Mouse (Mus musculus) leukemia stem cell, adult 10-12 weeks (primary cell): Measurements from ENCODE around the gene Bean1. TPM values are rescaled to one million over a fixed set of nuclear protein-coding genes. Genes with fewer than 3 reads are reported as not detected.

Experiments used
- polyA plus RNA-seq: library from polyadenylated mRNA; stranded (reverse); fragments of >175 nt; gene quantifications from 2 replicates; pipeline ENCODE4 v1.2.3, GENCODE M21; 2012; ENCODE audit warnings: low replicate concordance

Bean1 gene
- polyA plus RNA-seq = 0.44 TPM in 1 of 2 replicates, not detected in the other

DNA sequence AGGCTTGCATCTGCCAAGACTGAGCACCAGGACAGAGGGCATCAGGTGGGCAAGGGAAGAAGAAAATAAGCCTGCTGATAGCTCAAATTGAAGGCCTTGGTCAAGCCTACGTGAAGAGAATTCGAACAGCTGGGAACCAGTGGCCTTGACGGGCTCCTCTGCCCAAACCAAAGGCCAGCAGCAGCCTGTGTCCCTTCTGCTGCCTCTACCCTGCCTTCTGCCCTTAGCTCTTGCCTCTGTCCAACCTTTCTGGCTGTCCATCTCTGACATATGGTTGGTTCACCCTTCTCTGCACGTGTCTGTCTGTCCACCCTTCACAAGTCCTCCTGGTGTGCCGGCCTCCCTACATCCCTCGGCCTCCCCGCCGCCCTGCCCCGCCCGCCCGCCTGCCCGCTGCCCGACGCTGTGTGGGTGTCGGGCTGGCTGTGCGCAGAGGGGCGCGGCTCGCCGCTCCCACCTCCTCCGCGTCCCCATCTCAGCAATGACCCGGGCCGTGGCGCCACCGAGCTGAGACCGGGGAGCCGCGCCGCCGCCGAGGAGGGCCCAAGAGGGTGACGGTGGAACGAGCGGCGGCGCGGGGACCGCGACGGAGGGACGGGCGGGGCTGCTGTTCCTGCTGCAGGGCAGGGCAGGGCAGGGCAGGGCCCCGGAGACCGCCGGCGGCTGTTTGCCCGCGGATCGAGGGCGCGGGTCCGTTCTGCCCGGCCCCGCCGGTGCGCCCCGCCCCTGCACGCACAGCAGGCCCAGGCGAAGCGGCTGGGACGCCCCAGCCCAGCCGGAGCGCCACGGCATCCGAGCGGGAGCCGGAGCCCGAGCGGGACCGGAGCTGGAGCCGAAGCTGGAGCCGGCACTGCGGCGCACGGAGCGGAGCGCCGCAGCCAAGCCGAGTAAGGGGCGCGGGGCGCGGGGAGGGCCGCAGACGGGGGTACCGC lies at the start of gene Bean1:
Gene Bean1, plus strand, starts transcription at position 325 of the 932 bp plus-strand sequence.

GRCm38 (mm10) chr8:104248276-104248675 lies 78.0 kb downstream of the Bean1 start, which contains the start of gene Tk2:
TSS of gene Tk2 (minus strand) at chr8:104248558.

GRCm38 (mm10) chr8:104250439-104251367 lies 80.5 kb downstream of the Bean1 start, which contains the start of gene Cklf:
TSS of gene Cklf (plus strand) at chr8:104250861.

Other genes starting within 250 kb of the Bean1 start
- 1.9 and 9.4 TPM in 2 replicates for gene Cdh5, start 68.8 kb upstream of the Bean1 start, polyA plus RNA-seq
- gene Tk2, start 78.1 kb downstream of the Bean1 start, polyA plus RNA-seq = 16.7 and 27.9 TPM in 2 replicates
- 2.6 and 4.6 TPM in 2 replicates for gene Cklf, start 80.4 kb downstream of the Bean1 start, polyA plus RNA-seq
- gene Cmtm2a, start 122.7 kb downstream of the Bean1 start, polyA plus RNA-seq = not detected in 2 replicates
- gene Gm45711, start 139.6 kb downstream of the Bean1 start, polyA plus RNA-seq = not detected in 2 replicates
- not detected in 2 replicates for gene Cmtm1, start 139.7 kb downstream of the Bean1 start, polyA plus RNA-seq
- not detected in 2 replicates for gene Gm11020, start 151.1 kb downstream of the Bean1 start, polyA plus RNA-seq
- not detected in 2 replicates for gene Cmtm2b, start 151.8 kb downstream of the Bean1 start, polyA plus RNA-seq
- gene Cmtm3, start 169.0 kb downstream of the Bean1 start, polyA plus RNA-seq = 16.1 and 29.9 TPM in 2 replicates
- 1.3 and 1.4 TPM in 2 replicates for gene Cmtm4, start 225.4 kb downstream of the Bean1 start, polyA plus RNA-seq